Mouse (Mus musculus): Measurements from ENCODE around the gene Mia2. TPM values are rescaled to one million over a fixed set of nuclear protein-coding genes. Genes with fewer than 3 reads are reported as not detected.

The Mia2 gene
- 100 to 1,000 TPM; 109 to 114 TPM for total RNA-seq (2023)

DNA sequence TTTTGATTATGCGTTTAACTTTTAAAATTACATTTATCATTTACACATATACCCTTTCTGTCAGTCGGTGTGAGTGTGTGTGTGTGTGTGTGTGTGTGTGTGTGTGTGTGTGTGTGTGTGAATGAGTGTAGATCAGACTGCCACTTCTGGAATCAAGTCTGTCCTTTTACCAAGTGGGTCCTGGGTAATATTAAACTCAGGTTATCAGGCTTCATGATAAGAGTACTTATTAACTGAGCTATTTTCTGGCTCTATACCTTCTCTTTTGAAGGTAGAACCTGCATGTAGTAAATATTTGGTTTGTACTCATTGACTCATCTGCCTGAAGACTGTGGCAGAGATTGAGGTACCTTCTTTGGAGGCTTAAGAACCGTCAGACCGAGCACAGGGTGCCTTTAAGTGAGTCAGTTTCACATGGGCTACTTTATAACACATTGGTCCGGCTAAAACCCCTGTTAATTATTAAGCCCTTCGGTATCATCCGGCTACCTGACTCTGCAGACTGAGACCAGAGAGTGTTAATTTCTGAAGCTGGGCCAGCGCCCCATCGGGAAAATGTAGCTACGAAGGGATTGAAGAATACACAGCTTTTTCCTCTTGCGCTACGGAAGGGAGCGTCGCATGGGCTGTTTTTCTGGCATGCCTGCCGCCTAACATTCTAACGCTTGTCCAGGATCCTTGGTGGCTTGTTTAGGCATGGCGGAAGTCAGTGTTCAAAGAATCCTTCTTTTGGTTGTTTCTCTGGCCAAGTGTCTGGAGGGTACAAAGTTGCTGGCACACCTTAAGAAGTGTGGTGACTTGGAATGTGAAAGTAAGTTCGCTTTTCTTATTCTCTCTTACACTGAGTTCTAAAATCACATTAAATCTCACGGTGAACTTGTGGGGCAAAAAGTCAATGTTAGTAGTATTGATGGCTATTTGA lies at the start of gene Mia2:
Mia2 (plus strand) TSS at position 696 of the 922 bp plus-strand sequence.

DNA sequence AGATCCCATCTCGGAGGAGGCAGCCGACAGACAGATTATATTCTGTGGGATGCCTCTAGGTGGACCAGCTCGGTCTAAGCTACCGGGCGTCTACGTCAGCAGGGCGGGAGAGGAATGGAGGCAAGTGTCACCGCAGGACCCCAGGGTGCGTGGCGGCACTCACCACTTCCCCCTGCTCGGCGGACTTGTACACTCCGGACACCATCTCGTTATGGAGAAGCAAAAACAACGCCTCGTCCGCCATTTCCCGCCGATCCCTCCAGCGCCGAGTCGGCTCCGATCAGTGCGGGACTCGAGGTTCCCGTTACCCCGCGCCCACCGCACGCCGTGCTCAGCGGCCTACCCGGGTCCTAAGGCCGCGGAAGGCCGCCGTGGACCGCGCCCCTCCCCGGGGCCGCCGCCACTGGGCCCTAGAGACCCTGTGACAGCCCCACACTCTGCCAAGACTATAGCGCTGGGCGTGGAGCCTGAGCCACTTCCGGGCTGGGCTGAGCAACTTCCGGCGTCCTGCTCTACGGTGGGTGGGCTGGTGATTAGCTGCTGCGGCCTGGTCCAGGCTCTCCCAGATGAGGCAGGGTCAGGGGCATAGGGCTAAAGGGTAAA lies 34.5 kb upstream of the Mia2 start, which contains the start of gene Trappc6b:
Trappc6b (minus strand) TSS at position 480 of the 603 bp plus-strand sequence.

GRCm38 (mm10) chr12:59066448-59067077 lies 29.0 kb upstream of the Mia2 start, which contains the start of gene Pnn:
Pnn (plus strand) TSS chr12:59066884.

GRCm38 (mm10) chr12:59219325-59220225 lies 124.0 kb downstream of the Mia2 start, which contains the start of gene Fbxo33:
Fbxo33 (minus strand) TSS chr12:59219725.

Other genes starting within 250 kb of the Mia2 start
- 10 to 100 TPM; 26.9 to 27.1 TPM for gene Sec23a, start 83.8 kb upstream of the Mia2 start, total RNA-seq (2023)
- 10 to 100 TPM; 15.1 to 17.4 TPM for gene Gemin2, start 82.4 kb upstream of the Mia2 start, total RNA-seq (2023)
- 10 to 100 TPM; 81.4 to 91.1 TPM for gene Trappc6b, start 34.3 kb upstream of the Mia2 start, total RNA-seq (2023)
- gene Pnn, start 28.9 kb upstream of the Mia2 start, total RNA-seq (2023) = 10 to 100 TPM; 77.5 to 83.3 TPM
- 10 to 100 TPM; 52.9 to 53.0 TPM for gene Fbxo33, start 123.9 kb downstream of the Mia2 start, total RNA-seq (2023)

All from B cell, adult 67 days (primary cell).